In genomic region chr11:54972049-54972723, GRCm38 (mm10) we compare ENCODE assay signal across 15 mouse cellular contexts. TPM values are rescaled to one million over a fixed set of nuclear protein-coding genes. Genes with fewer than 3 reads are reported as not detected.
DNase-seq lines count a peak whose midpoint lies in the region; ATAC-seq and TF ChIP-seq lines count a peak whose summit lies in the region.
"Had no signal": no experiment of that assay in that cellular context is flagged by ENCODE, and none has a peak within 500 bp of the region (broad histone marks: within the 10 kb centered on the region; RNA-seq: fewer than 3 reads in every experiment).

No protein-coding gene starts in this region.

- WGBS in lung, postnatal 0 days, result 33% methylated on average over 4 of the region's 4 CpGs
- 29% methylated on average over 4 of the region's 4 CpGs for WGBS in intestine, postnatal 0 days

- no peak overlapping the region for H3K9ac ChIP-seq in lung, postnatal 0 days (replicated peaks; ENCODE audit: low read depth)
- H3K9ac ChIP-seq in intestine, postnatal 0 days (ENCODE audit: low read depth, low read length), result no peak overlapping the region
- H3K9ac ChIP-seq: limb, embryonic 12.5 days; neural tube, embryonic 13.5 days had no signal

- H3K4me3 ChIP-seq in lung, postnatal 0 days (ENCODE audit: low read depth, low read length), result no peak overlapping the region
- H3K4me3 ChIP-seq in intestine, postnatal 0 days (ENCODE audit: low read depth, low read length), result no peak overlapping the region
- H3K4me3 ChIP-seq: hindbrain, embryonic 10.5 days; limb, embryonic 12.5 days; neural tube, embryonic 13.5 days had no signal

- no peak for TF ChIP-seq EP300 in lung, postnatal 0 days (IDR thresholded peaks at IDR 0.05)

- H3K27ac ChIP-seq in lung, postnatal 0 days (ENCODE audit: low read length), result no peak overlapping the region
- 0 out of 2 replicates have a peak overlapping the region, but pooled peaks have one; percentile 57 for H3K27ac ChIP-seq in intestine, postnatal 0 days (ENCODE audit: low read depth, low read length)
- H3K27ac ChIP-seq: hindbrain, embryonic 10.5 days; limb, embryonic 12.5 days; neural tube, embryonic 13.5 days had no signal

- H3K9me3 ChIP-seq in lung, postnatal 0 days (ENCODE audit: low read length), result no peaks in the 10 kb centered on the region
- H3K9me3 ChIP-seq in intestine, postnatal 0 days (ENCODE audit: control insufficient read depth), result no peaks in the 10 kb centered on the region
- H3K9me3 ChIP-seq: hindbrain, embryonic 10.5 days; limb, embryonic 12.5 days; neural tube, embryonic 13.5 days had no signal

- H3K4me2 ChIP-seq in lung, postnatal 0 days (replicated peaks; ENCODE audit: low read depth, low read length), result no peak overlapping the region
- no peak overlapping the region for H3K4me2 ChIP-seq in intestine, postnatal 0 days (replicated peaks; ENCODE audit: low read depth)
- H3K4me2 ChIP-seq: limb, embryonic 12.5 days; neural tube, embryonic 13.5 days had no signal

- peak; percentile 65 for DNase-seq in lung, postnatal 0 days (ENCODE audit: low spot score)
- no peak for DNase-seq in lung, postnatal 10 days
- peak; percentile 79 for DNase-seq in T-cell, adult 2 months (ENCODE audit: low spot score)
- peak; percentile 60 for DNase-seq in thymus, postnatal 14 days
- DNase-seq in kidney, postnatal 4 days, result no peak
- DNase-seq in kidney, adult 8-10 months, result no peak
- DNase-seq: adrenal gland, postnatal 10 days; cerebellum, postnatal 14 days; gastrocnemius, postnatal 36 days; right cerebral cortex, postnatal 25 days had no signal

- no peaks in the 10 kb centered on the region for H3K27me3 ChIP-seq in lung, postnatal 0 days (replicated peaks; ENCODE audit: insufficient read depth, low read length)
- no peaks in the 10 kb centered on the region for H3K27me3 ChIP-seq in intestine, postnatal 0 days (replicated peaks; ENCODE audit: control insufficient read depth, insufficient read depth, low read length)
- H3K27me3 ChIP-seq: limb, embryonic 12.5 days; neural tube, embryonic 13.5 days had no signal

- peaks cover 4% of the 10 kb centered on the region for H3K4me1 ChIP-seq in lung, postnatal 0 days (ENCODE audit: insufficient read depth, low read depth, low read length)
- H3K4me1 ChIP-seq in intestine, postnatal 0 days (replicated peaks; ENCODE audit: control insufficient read depth, insufficient read depth, low read length), result peaks cover 4% of the 10 kb centered on the region

- H3K36me3 ChIP-seq in lung, postnatal 0 days (ENCODE audit: insufficient read depth, low read length), result no peaks in the 10 kb centered on the region
- no peaks in the 10 kb centered on the region for H3K36me3 ChIP-seq in intestine, postnatal 0 days (ENCODE audit: control insufficient read depth, insufficient read depth)
- H3K36me3 ChIP-seq: hindbrain, embryonic 10.5 days; limb, embryonic 12.5 days; neural tube, embryonic 13.5 days had no signal

- no peak for TF ChIP-seq CTCF in lung, postnatal 0 days (IDR thresholded peaks at IDR 0.05)
- TF ChIP-seq CTCF in intestine, postnatal 0 days (IDR thresholded peaks at IDR 0.05; ENCODE audit: low read depth), result no peak

- ATAC-seq in lung, postnatal 0 days, result peak; percentile 20; the same call in 1 of the 2 replicates
- ATAC-seq in intestine, postnatal 0 days, result peak; percentile 24; the same call in 1 of the 2 replicates
- no peak for ATAC-seq in cerebellum, adult (ENCODE audit: insufficient number of reproducible peaks, low FRiP score, low TSS enrichment)

RNA-seq across cellular contexts. Expression of gene Tnip1, which starts 9.5 kb away (rescaled TPM):
- 17.6 and 22.7 TPM in 2 replicates for polyA plus RNA-seq in lung, postnatal 0 days (2015; fragmentation: Nextera tagmentation; extraction: Ambion mirVana)
- polyA plus RNA-seq in intestine, postnatal 0 days (2015; fragmentation: Nextera tagmentation; extraction: Ambion mirVana), result 29.9 and 30.3 TPM in 2 replicates

Comparison
In these comparisons a context has a peak if more than half of its experiments do, and no peak if none do; other contexts are left out.
1. DNase-seq: peak in lung, postnatal 0 days (single experiment), T-cell, adult 2 months (single experiment) and thymus, postnatal 14 days (single experiment); none in lung, postnatal 10 days (single experiment), kidney, postnatal 4 days (0 of 2) and kidney, adult 8-10 months (0 of 2).